Mouse (Mus musculus): ENCODE measurements at regions not wholly inside any gene's neighbourhood (a gene's known extent, or its start where the extent isn't known, plus 50 kb on each side); places are given as distances from the start of the nearest gene placed in this dataset.
A peak's percentile ranks its signal among the peaks of the same experiment; 100 is the strongest.

DNA sequence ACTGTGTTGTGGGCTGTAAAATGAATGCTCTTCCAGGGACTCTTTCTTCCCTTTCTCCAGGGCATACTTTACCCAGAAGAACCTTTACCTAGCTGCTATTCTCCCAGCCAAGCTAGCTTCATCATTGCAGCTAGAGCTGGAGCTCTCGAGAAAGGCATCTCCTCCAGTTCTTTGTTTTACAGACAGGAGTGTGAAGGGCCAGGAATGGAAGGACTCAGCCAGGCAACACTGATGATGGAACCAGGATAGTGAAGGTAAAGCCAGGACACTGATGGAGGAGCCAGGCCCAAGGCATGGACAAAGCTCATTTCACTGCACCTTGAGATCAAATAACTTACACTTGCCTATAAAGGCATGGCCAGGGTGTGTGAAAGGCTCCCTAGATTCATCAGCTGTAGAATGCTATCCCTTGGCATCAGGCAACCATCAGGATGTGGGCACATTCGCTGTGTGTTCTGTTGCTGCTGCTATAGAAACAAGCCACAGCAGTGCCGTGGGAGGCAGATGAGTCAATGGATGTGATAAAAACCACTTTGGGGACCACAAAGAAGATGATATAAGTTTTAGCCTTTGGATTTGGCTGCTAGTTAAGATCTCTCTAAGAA is 214.3 kb upstream of the Snx19 start:
- ATAC-seq (no peak), DNase-seq (ENCODE audit: low read depth, low spot score) (no peak)
- in situ Hi-C loops (cut with MboI; ENCODE audit: low pct_unique_long_range_greater_than_20kb), result no loop called here
- H3K27me3 ChIP-seq, result no peaks in the 10 kb centered on the region
- ChIA-PET POLR2A (interaction anchor here (0.6 kb wide), 1 partner anchor 1964 kb away, joined by 4 read pairs; no protein-coding TSS in a partner anchor), CTCF (no interaction called here)
- TF ChIP-seq CTCF (IDR thresholded peaks at IDR 0.05), result no peak

GRCm38 (mm10) chr9:30234501-30235163 is 192.3 kb upstream of the Snx19 start:
- CTCF ChIA-PET, result no interaction called here
- ATAC-seq (peak; percentile 86), DNase-seq (ENCODE audit: low read depth, low spot score) (no peak)
- no peaks in the 10 kb centered on the region for H3K27me3 ChIP-seq
- in situ Hi-C loops (cut with MboI; ENCODE audit: low pct_unique_long_range_greater_than_20kb), result no loop called here
- POLR2A ChIA-PET, result no interaction called here
- no peak for TF ChIP-seq CTCF (IDR thresholded peaks at IDR 0.05)

DNA sequence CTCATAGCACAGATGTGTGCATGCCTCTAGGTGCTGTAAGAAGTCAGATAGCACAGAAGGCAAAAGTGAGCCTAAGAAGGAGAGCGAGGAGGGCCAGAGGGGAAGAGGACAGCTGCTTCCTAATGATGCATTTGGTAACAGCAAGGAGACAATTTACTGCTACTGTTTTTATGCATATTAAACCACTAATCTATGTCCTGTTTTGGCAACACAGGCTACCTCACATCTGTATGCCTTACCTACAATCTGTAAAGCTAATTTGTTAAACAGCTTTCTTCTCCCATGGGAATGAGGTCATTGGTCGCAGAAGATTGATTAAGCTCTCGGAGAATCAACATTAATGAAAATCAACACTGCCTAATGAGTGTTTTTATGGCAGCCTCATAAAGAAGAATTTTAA is 191.1 kb upstream of the Snx19 start:
- DNase-seq (ENCODE audit: low read depth, low spot score) (no peak), ATAC-seq (no peak)
- in situ Hi-C loops (cut with MboI; ENCODE audit: low pct_unique_long_range_greater_than_20kb), result no loop called here
- TF ChIP-seq CTCF (IDR thresholded peaks at IDR 0.05), result no peak
- peaks cover 8% of the 10 kb centered on the region for H3K27me3 ChIP-seq
- CTCF ChIA-PET, result no interaction called here
- POLR2A ChIA-PET, result no interaction called here

GRCm38 (mm10) chr9:30242107-30242506 is 184.8 kb upstream of the Snx19 start:
- ChIA-PET POLR2A (no interaction called here), CTCF (no interaction called here)
- in situ Hi-C loops (cut with MboI; ENCODE audit: low pct_unique_long_range_greater_than_20kb), result no loop called here
- DNase-seq (ENCODE audit: low read depth, low spot score) (no peak), ATAC-seq (no peak)
- peaks cover 16% of the 10 kb centered on the region for H3K27me3 ChIP-seq
- TF ChIP-seq CTCF (IDR thresholded peaks at IDR 0.05), result no peak

DNA sequence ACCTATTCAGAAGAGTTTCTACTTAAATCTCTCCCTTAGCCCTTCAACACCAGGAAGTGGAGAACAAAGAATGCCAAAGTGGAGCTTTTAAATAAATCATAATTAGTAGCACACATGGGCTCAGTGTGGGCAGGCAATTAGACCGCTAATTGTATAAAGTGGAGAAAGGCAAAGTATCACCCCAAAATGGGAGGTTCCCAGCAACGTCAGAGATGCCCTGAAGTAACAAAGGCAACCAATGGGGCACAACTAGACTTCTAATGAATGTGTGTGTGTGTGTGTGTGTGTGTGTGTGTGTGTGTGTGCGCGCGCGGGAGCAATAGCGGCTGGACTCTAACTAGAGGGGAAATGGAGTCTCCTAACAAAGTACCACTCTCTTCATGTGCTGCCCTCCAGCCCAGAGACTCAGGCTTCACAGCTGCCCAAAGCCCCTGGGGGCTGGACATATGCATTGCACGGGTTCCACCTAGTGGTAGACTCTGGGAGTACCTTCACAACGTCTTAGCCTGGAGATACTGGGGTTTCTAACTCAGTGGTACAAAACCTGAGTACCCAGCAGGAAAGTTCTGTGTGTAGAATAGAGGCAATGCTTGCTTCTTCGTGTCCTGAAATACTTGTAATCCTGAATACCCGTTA is 162.3 kb upstream of the Snx19 start:
- DNase-seq (ENCODE audit: low read depth, low spot score), result no peak

GRCm38 (mm10) chr9:30271081-30271480 is 155.8 kb upstream of the Snx19 start:
- H3K27me3 ChIP-seq, result peaks cover 19% of the 10 kb centered on the region
- no peak for TF ChIP-seq CTCF (IDR thresholded peaks at IDR 0.05)
- CTCF ChIA-PET, result no interaction called here
- ATAC-seq (no peak), DNase-seq (ENCODE audit: low read depth, low spot score) (no peak)
- in situ Hi-C loops (cut with MboI; ENCODE audit: low pct_unique_long_range_greater_than_20kb), result loop anchor here (10.0 kb wide), 1 partner anchor 606 kb away; no protein-coding TSS in a partner anchor
- POLR2A ChIA-PET, result no interaction called here

More for the DNA sequence above, 162.3 kb upstream of the Snx19 start:
- H3K27me3 ChIP-seq, result peaks cover 28% of the 10 kb centered on the region
- ATAC-seq, result peak; percentile 71
- peak; percentile 81 for TF ChIP-seq CTCF (IDR thresholded peaks at IDR 0.05)
- in situ Hi-C loops (cut with MboI; ENCODE audit: low pct_unique_long_range_greater_than_20kb), result no loop called here
- ChIA-PET CTCF (interaction anchor here (0.6 kb wide), 1 partner anchor 246 kb away, joined by 3 read pairs; no protein-coding TSS in a partner anchor), POLR2A (no interaction called here)

GRCm38 (mm10) chr9:30273836-30274235 is 153.1 kb upstream of the Snx19 start:
- TF ChIP-seq CTCF (IDR thresholded peaks at IDR 0.05), result no peak
- in situ Hi-C loops (cut with MboI; ENCODE audit: low pct_unique_long_range_greater_than_20kb), result loop anchor here (10.0 kb wide), 1 partner anchor 609 kb away; no protein-coding TSS in a partner anchor
- ATAC-seq, result no peak
- CTCF ChIA-PET, result no interaction called here
- POLR2A ChIA-PET, result no interaction called here
- DNase-seq (ENCODE audit: low read depth, low spot score), result no peak
- peaks cover 15% of the 10 kb centered on the region for H3K27me3 ChIP-seq

GRCm38 (mm10) chr9:30278231-30278630 is 148.7 kb upstream of the Snx19 start:
- CTCF ChIA-PET, result no interaction called here
- ATAC-seq (no peak), DNase-seq (ENCODE audit: low read depth, low spot score) (no peak)
- in situ Hi-C loops (cut with MboI; ENCODE audit: low pct_unique_long_range_greater_than_20kb), result loop anchor here (10.0 kb wide), 1 partner anchor 613 kb away; no protein-coding TSS in a partner anchor
- peaks cover 3% of the 10 kb centered on the region for H3K27me3 ChIP-seq
- no peak for TF ChIP-seq CTCF (IDR thresholded peaks at IDR 0.05)
- POLR2A ChIA-PET, result no interaction called here

DNA sequence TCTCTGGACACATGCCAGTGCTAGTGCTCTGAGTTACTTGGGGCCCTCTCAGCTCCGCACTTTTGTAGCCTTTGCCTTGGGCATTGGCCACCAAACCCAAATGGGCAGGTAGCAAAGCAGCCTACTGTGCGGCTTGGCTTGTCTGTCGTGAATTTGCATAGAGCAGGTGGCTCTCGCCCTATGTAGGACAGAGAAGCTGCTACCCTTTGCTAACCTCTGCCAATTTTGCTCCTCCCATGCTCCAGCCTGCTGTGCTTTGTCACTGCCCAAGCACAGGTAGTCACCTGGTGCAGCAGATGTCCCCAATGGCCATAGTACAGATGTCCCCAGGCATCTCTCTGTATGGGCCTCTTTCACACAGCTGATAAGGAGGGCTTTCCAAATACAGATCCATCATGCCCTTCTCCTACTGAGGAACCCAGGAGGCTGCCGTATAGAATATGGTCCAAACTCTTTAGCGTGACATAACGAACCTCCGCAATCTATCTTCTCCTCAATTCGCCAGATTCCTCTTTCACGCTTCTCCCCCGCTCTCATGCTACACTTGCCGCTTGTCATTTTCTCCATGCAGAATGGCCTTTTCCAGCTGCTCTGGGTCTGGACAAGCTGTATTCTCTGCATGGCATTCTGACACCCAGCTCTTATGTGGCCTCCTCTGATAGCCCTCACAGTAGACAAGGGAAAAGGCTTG is 143.7 kb upstream of the Snx19 start:
- CTCF ChIA-PET, result no interaction called here
- POLR2A ChIA-PET, result no interaction called here
- no peak for DNase-seq (ENCODE audit: low read depth, low spot score)
- no peak for TF ChIP-seq CTCF (IDR thresholded peaks at IDR 0.05)
- H3K27me3 ChIP-seq, result peaks cover 16% of the 10 kb centered on the region
- in situ Hi-C loops (cut with MboI; ENCODE audit: low pct_unique_long_range_greater_than_20kb), result no loop called here
- no peak for ATAC-seq

DNA sequence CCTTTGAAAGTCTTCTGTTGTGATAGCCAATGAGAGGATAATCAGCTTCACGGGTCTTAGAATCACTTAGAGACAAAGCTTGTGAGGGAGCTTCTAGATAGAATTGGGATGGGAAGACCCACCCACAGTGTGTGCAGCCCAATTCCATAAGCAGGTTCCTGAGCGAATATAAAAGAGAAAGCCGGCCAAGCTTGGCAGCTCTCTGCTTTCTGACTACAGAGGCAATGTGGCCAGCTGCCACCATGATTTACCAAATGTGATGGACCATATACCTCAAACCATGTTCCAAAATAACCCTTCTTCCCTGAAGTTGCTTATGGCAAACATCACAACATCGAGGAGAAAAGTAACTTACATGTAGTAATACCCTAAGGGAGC is 143.1 kb upstream of the Snx19 start:
- ATAC-seq (no peak), DNase-seq (ENCODE audit: low read depth, low spot score) (no peak)
- no peak for TF ChIP-seq CTCF (IDR thresholded peaks at IDR 0.05)
- in situ Hi-C loops (cut with MboI; ENCODE audit: low pct_unique_long_range_greater_than_20kb), result no loop called here
- H3K27me3 ChIP-seq, result peaks cover 16% of the 10 kb centered on the region
- ChIA-PET CTCF (no interaction called here), POLR2A (no interaction called here)

All from Patski (cell line).